Mouse (Mus musculus) heart, embryonic 16.5 days (tissue): ENCODE results near the gene Dgkg. TPM values are rescaled to one million over a fixed set of nuclear protein-coding genes. Genes with fewer than 3 reads are reported as not detected.

Experiments
- ATAC-seq: fragments of 200-750 bp; cut with Nextera tagmentation; replicated peaks from 2 replicates; pipeline ENCODE4 v1.8.0; 2017; ENCODE audit warnings: moderate number of reproducible peaks; ENCODE audit not compliant: insufficient read depth, low FRiP score; ENCODE audit errors: extremely low read depth
- H3K27ac ChIP-seq: fragments of 300-500 bp; sonication (generic); 2 replicates; pipeline ENCODE4 v1.5.1; 2014; ENCODE audit warnings: mild to moderate bottlenecking, low read length, control low read depth, moderate library complexity
- H3K27me3 ChIP-seq: fragments of 300-500 bp; sonication (generic); 2 replicates; pipeline ENCODE4 v1.6.1; 2014; ENCODE audit warnings: low read length, mixed read lengths; ENCODE audit not compliant: control insufficient read depth, insufficient read depth
- H3K36me3 ChIP-seq: fragments of 300-500 bp; sonication (generic); 2 replicates; pipeline ENCODE4 v1.6.1; 2014; ENCODE audit not compliant: control insufficient read depth, insufficient read depth
- H3K4me1 ChIP-seq: fragments of 300-500 bp; sonication (generic); 2 replicates; pipeline ENCODE4 v1.6.1; 2014; ENCODE audit warnings: low read length, mixed read lengths; ENCODE audit not compliant: control insufficient read depth, insufficient read depth
- H3K4me2 ChIP-seq: fragments of 300-500 bp; sonication (generic); 2 replicates; pipeline ENCODE4 v1.6.1; 2014; ENCODE audit warnings: low read depth, mild to moderate bottlenecking, control low read depth, low read length
- H3K4me3 ChIP-seq: fragments of 300-500 bp; sonication (generic); 2 replicates; pipeline ENCODE4 v1.5.1; 2014; ENCODE audit warnings: mild to moderate bottlenecking, control low read depth, low read length
- H3K9ac ChIP-seq: fragments of 300-500 bp; sonication (generic); 2 replicates; pipeline ENCODE4 v1.6.1; 2014; ENCODE audit warnings: low read length, control low read depth
- H3K9me3 ChIP-seq: fragments of 300-500 bp; sonication (generic); replicated peaks from 2 replicates; pipeline ENCODE4 v1.6.1; 2016; ENCODE audit warnings: low read length; ENCODE audit not compliant: control insufficient read depth
- WGBS: fragments of 180-500 bp; shearing (Covaris S2); extraction: QIAGEN DNeasy Blood & Tissue Kit; methylation state at CpG from one replicate; pipeline ENCODE4 v1.1.7; 2014; 5-methylcytosine and 5-hydroxymethylcytosine counted together
- polyA plus RNA-seq: library from polyadenylated mRNA; unstranded; fragments of >200 nt; fragmentation: Nextera tagmentation; extraction: Ambion mirVana; gene quantifications from 2 replicates; pipeline ENCODE4 v1.2.1, GENCODE M21; 2015

Gene Dgkg
- polyA plus RNA-seq, 1 experiment from 2014 or later, result 1.4 TPM

- H3K27ac ChIP-seq, result no peak overlapping the region
- no peaks in the 10 kb centered on the region for H3K36me3 ChIP-seq
- WGBS, result 67% methylated on average over 1 of the region's 1 CpGs
- no peak overlapping the region for H3K4me2 ChIP-seq
- no peaks in the 10 kb centered on the region for H3K4me1 ChIP-seq
- no peak overlapping the region for H3K4me3 ChIP-seq
- H3K27me3 ChIP-seq, result no peaks in the 10 kb centered on the region
- ATAC-seq, result no peak
- H3K9ac ChIP-seq, result no peak overlapping the region
- no peaks in the 10 kb centered on the region for H3K9me3 ChIP-seq
Measured at GRCm38 (mm10) chr16:22596394-22596793, 60.6 kb downstream of the Dgkg start.

GRCm38 (mm10) chr16:22593907-22594306, 63.1 kb downstream of the Dgkg start:
- H3K9ac ChIP-seq, result no peak overlapping the region
- H3K4me3 ChIP-seq, result no peak overlapping the region
- no peak overlapping the region for H3K4me2 ChIP-seq
- no peaks in the 10 kb centered on the region for H3K4me1 ChIP-seq
- H3K36me3 ChIP-seq, result no peaks in the 10 kb centered on the region
- H3K27me3 ChIP-seq, result no peaks in the 10 kb centered on the region
- no peak overlapping the region for H3K27ac ChIP-seq
- H3K9me3 ChIP-seq, result no peaks in the 10 kb centered on the region
- ATAC-seq, result no peak
- WGBS, result 86% methylated on average over 2 of the region's 2 CpGs

- no peak for ATAC-seq
- H3K27ac ChIP-seq, result no peak overlapping the region
- no peaks in the 10 kb centered on the region for H3K9me3 ChIP-seq
- H3K4me1 ChIP-seq, result no peaks in the 10 kb centered on the region
- 65% methylated on average over 5 of the region's 5 CpGs for WGBS
- no peaks in the 10 kb centered on the region for H3K36me3 ChIP-seq
- no peaks in the 10 kb centered on the region for H3K27me3 ChIP-seq
- H3K9ac ChIP-seq, result no peak overlapping the region
- no peak overlapping the region for H3K4me2 ChIP-seq
- no peak overlapping the region for H3K4me3 ChIP-seq
Measured at GRCm38 (mm10) chr16:22589619-22590018, 67.4 kb downstream of the Dgkg start.

DNA sequence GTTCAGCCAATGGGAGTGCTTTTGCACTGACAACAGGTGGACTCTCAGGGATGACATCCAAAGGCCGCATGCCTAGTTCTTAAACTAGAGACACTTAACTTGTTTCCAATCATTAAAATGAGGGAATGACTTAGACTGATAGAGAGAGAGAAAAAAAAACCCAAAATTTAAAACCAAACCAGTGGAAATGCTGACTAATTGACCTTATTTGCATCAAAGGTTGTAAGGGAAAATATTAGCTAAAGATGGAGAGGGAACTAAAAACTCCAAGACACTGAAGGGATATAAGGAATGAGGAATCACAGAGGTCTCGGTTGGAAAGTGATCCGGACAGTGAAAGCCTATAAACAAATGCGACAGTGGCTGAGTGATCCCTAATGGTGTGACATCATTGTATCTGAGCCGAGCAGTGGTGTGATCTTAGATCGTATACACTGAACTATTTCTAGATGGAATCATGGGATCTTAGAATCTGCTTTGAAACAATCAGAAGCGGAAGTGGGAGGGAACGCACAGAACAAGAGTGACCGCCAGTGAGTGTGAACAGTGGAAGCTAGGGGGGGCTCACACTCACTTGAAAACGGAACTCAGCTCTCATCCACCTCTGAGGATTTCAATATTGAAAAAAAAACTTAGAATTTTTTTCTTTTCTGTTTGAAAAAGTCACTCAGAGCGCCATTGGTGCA, 70.7 kb downstream of the Dgkg start:
- no peak overlapping the region for H3K9ac ChIP-seq
- 70% methylated on average over 11 of the region's 11 CpGs for WGBS
- no peak for ATAC-seq
- no peak overlapping the region for H3K4me2 ChIP-seq
- H3K27ac ChIP-seq, result no peak overlapping the region
- H3K4me3 ChIP-seq, result no peak overlapping the region
- H3K27me3 ChIP-seq, result no peaks in the 10 kb centered on the region
- 0 out of 2 replicates have a peak, but pooled peaks cover 2% of the 10 kb centered on the region for H3K4me1 ChIP-seq
- no peaks in the 10 kb centered on the region for H3K9me3 ChIP-seq
- H3K36me3 ChIP-seq, result no peaks in the 10 kb centered on the region

DNA sequence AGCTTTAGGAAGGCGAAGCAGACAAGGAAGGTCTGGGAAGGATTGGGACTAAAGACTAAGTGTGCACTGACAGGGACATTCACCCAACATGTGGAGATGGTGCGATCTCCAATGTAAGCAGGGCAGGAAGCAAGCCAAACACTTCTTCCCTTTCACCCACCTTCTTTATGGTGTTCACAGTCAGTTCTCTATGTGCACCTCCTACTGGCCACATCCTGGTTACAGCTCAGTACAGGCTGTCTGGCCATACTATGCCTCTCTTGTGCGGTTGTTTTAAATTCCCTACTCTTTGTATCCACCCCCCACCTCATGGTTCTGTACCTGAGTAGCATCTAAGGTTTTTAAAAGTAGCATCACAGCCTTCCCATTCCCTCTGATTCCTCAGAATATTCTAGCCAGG, 71.5 kb downstream of the Dgkg start:
- Histone ChIP-seq H3K27ac (no peak overlapping the region), H3K4me2 (no peak overlapping the region), H3K9me3 (no peaks in the 10 kb centered on the region), H3K4me3 (no peak overlapping the region), H3K27me3 (no peaks in the 10 kb centered on the region), H3K9ac (no peak overlapping the region), H3K36me3 (no peaks in the 10 kb centered on the region), H3K4me1 (0 out of 2 replicates have a peak, but pooled peaks cover 2% of the 10 kb centered on the region)
- no peak for ATAC-seq
- 81% methylated on average over 3 of the region's 3 CpGs for WGBS

- ATAC-seq, result no peak
- WGBS, result 67% methylated on average over 2 of the region's 2 CpGs
- no peaks in the 10 kb centered on the region for H3K27me3 ChIP-seq
- H3K36me3 ChIP-seq, result no peaks in the 10 kb centered on the region
- no peak overlapping the region for H3K4me2 ChIP-seq
- no peaks in the 10 kb centered on the region for H3K9me3 ChIP-seq
- no peak overlapping the region for H3K4me3 ChIP-seq
- H3K27ac ChIP-seq, result no peak overlapping the region
- no peak overlapping the region for H3K9ac ChIP-seq
- H3K4me1 ChIP-seq, result 0 out of 2 replicates have a peak, but pooled peaks cover 2% of the 10 kb centered on the region
Measured at GRCm38 (mm10) chr16:22583401-22583800, 73.6 kb downstream of the Dgkg start.

DNA sequence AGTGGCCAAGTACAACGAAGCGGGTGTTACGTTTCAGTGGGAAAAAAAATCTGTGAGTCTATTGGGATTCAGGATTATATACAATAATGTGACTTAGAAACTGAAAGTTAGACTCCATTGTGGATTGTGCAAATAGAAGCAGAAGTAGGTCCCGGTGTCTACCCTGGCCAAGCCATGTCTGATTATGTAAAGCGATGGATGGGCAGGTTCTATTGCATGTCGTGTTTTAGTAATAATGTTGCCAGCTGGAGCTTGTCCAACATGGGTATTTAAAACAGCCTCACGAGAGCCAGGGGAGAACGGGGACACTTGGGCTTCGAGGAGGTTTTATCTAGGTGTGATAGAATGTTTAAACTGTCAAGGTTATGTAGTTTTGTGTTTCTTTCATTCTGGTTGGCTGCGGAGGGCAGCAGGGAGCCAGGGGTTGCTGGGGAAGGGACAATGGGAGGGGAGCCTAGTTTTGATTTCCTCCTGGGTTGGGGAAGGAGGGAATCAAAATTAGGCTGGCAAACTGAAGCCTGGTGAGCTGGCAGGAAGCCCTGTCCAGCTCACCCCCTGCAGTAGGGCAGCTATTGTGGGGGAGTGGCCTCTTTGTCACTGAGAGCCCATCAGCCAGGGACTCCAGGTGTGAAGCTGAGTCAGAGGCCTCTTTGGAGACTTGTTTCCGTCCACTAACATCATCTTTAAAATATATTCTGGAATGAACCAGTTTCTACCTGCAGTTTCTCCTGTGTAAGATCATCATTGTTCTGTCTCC, 74.7 kb downstream of the Dgkg start:
- no peaks in the 10 kb centered on the region for H3K27me3 ChIP-seq
- H3K4me3 ChIP-seq, result no peak overlapping the region
- no peak overlapping the region for H3K9ac ChIP-seq
- no peaks in the 10 kb centered on the region for H3K9me3 ChIP-seq
- H3K36me3 ChIP-seq, result no peaks in the 10 kb centered on the region
- peak overlapping the region; percentile 47 for H3K4me2 ChIP-seq
- 0 out of 2 replicates have a peak, but pooled peaks cover 2% of the 10 kb centered on the region for H3K4me1 ChIP-seq
- no peak overlapping the region for H3K27ac ChIP-seq
- WGBS, result 44% methylated on average over 11 of the region's 11 CpGs
- 0 out of 2 replicates have a peak, but pooled peaks have one; percentile 41 for ATAC-seq

- no peaks in the 10 kb centered on the region for H3K36me3 ChIP-seq
- H3K9ac ChIP-seq, result no peak overlapping the region
- H3K4me2 ChIP-seq, result no peak overlapping the region
- 0 out of 2 replicates have a peak, but pooled peaks cover 2% of the 10 kb centered on the region for H3K4me1 ChIP-seq
- no peak overlapping the region for H3K27ac ChIP-seq
- 35% methylated on average over 5 of the region's 5 CpGs for WGBS
- H3K27me3 ChIP-seq, result no peaks in the 10 kb centered on the region
- no peak overlapping the region for H3K4me3 ChIP-seq
- ATAC-seq, result no peak
- H3K9me3 ChIP-seq, result no peaks in the 10 kb centered on the region
Measured at GRCm38 (mm10) chr16:22580103-22580502, 76.9 kb downstream of the Dgkg start.

DNA sequence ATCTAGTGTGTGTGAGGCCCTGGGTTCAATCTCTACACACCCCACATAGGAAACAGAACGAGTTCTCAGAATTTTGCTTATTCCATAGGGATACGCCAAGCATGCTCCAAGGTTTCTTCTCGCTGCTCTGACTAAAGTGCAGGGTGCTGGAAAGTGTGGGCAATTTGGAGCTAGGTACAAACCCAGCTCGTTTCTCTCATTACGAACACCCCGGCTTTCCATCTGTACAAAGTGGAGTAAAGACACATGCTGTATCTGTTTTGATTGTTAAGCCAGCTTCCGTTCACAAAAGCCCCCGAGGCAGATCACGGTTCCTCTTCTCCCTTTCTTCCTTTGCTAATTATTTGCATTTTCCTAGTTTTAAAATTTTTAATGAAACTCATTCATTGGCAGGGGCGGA, 78.1 kb downstream of the Dgkg start:
- ATAC-seq, result no peak
- 87% methylated on average over 10 of the region's 10 CpGs for WGBS
- Histone ChIP-seq H3K36me3 (no peaks in the 10 kb centered on the region), H3K27ac (no peak overlapping the region), H3K27me3 (no peaks in the 10 kb centered on the region), H3K4me1 (0 out of 2 replicates have a peak, but pooled peaks cover 2% of the 10 kb centered on the region), H3K9me3 (no peaks in the 10 kb centered on the region), H3K4me2 (no peak overlapping the region), H3K4me3 (no peak overlapping the region), H3K9ac (no peak overlapping the region)
